Mouse (Mus musculus) adrenal gland, postnatal 10 days (tissue): ENCODE results near the gene Nt5c2. TPM values are rescaled to one million over a fixed set of nuclear protein-coding genes. Genes with fewer than 3 reads are reported as not detected.
"Not testable (repeated sequence)": the region's sequence is repeated elsewhere in the genome, so short reads cannot be mapped to it uniquely, and the experiment has no call there.

ENCODE experiments used
- DNase-seq: peaks from one replicate; pipeline ENCODE4 v3.0.0; 2021; ENCODE audit warnings: mixed read lengths
- total RNA-seq, 2 experiments: library from RNA; stranded (reverse); gene quantifications; 2 replicates each; pipeline ENCODE4 v1.2.3; 2021

The Nt5c2 gene
- total RNA-seq, 2 experiments from 2014 or later, result 73.1 to 77.3 TPM

GRCm38 (mm10) chr19:47017831-47018230, 2.9 kb upstream of the Nt5c2 start:
- no peak for DNase-seq

- DNase-seq, result peak; percentile 90
Observed at GRCm38 (mm10) chr19:47016487-47016886, 1.5 kb upstream of the Nt5c2 start.

GRCm38 (mm10) chr19:47015965-47016364, 1.0 kb upstream of the Nt5c2 start:
- DNase-seq, result no peak

- peak; percentile 15 for DNase-seq
Observed at GRCm38 (mm10) chr19:47015396-47015795, 443 bp upstream of the Nt5c2 start.

- no peak for DNase-seq
Observed at GRCm38 (mm10) chr19:47014159-47014446, 850 bp downstream of the Nt5c2 start.

GRCm38 (mm10) chr19:47013340-47014158, 1.4 kb downstream of the Nt5c2 start:
- DNase-seq, result no peak

GRCm38 (mm10) chr19:47012521-47013130, 2.3 kb downstream of the Nt5c2 start:
- DNase-seq, result no peak

- DNase-seq, result no peak
Observed at GRCm38 (mm10) chr19:47009943-47010342, 5.0 kb downstream of the Nt5c2 start.

- no peak for DNase-seq
Observed at GRCm38 (mm10) chr19:47009420-47009819, 5.5 kb downstream of the Nt5c2 start.

GRCm38 (mm10) chr19:47006321-47006720, 8.6 kb downstream of the Nt5c2 start:
- DNase-seq, result peak; percentile 84

GRCm38 (mm10) chr19:47005873-47006272, 9.1 kb downstream of the Nt5c2 start:
- no peak for DNase-seq

- no peak for DNase-seq
Observed at GRCm38 (mm10) chr19:47003742-47004511, 11.0 kb downstream of the Nt5c2 start.

GRCm38 (mm10) chr19:47000357-47000756, 14.6 kb downstream of the Nt5c2 start:
- not testable (repeated sequence) for DNase-seq

GRCm38 (mm10) chr19:46999753-47000152, 15.2 kb downstream of the Nt5c2 start:
- no peak for DNase-seq

- DNase-seq, result no peak
Observed at GRCm38 (mm10) chr19:46998953-46999352, 16.0 kb downstream of the Nt5c2 start.

GRCm38 (mm10) chr19:46998168-46998870, 16.6 kb downstream of the Nt5c2 start:
- no peak for DNase-seq

GRCm38 (mm10) chr19:46996095-46996494, 18.9 kb downstream of the Nt5c2 start:
- DNase-seq, result no peak

GRCm38 (mm10) chr19:46992329-46992728, 22.6 kb downstream of the Nt5c2 start:
- DNase-seq, result not testable (repeated sequence)

- DNase-seq, result peak; percentile 92
Observed at GRCm38 (mm10) chr19:46991145-46991544, 23.8 kb downstream of the Nt5c2 start.

- DNase-seq, result not testable (repeated sequence)
Observed at GRCm38 (mm10) chr19:46990625-46991024, 24.3 kb downstream of the Nt5c2 start.

GRCm38 (mm10) chr19:46990153-46990518, 24.8 kb downstream of the Nt5c2 start:
- no peak for DNase-seq

- no peak for DNase-seq
Observed at GRCm38 (mm10) chr19:46989479-46990152, 25.3 kb downstream of the Nt5c2 start.
